In genomic region chr7:116119306-116119857, GRCm38 (mm10) we compare ENCODE assay signal across 24 mouse cellular contexts.
"Had no signal": no experiment of that assay in that cellular context is flagged by ENCODE, and none has a peak within 500 bp of the region (broad histone marks: within the 10 kb centered on the region; RNA-seq: fewer than 3 reads in every experiment).

No protein-coding gene starts in this region.

- DNase-seq: kidney, adult 18-20 months; kidney, adult 9 months; kidney, postnatal 14 days; layer of hippocampus, adult 9-11 months; liver, postnatal 0 days; lung, postnatal 36 days; right cerebral cortex, adult 18-20 months; right cerebral cortex, postnatal 14 days; right cerebral cortex, postnatal 4 days; thymus, adult 2 months; thymus, postnatal 14 days; thymus, postnatal 4 days had no signal

- ATAC-seq: intestine, embryonic 16.5 days; liver, postnatal 0 days; lung, postnatal 0 days; midbrain, embryonic 15.5 days had no signal

- H3K9me3 ChIP-seq: limb, embryonic 12.5 days; limb, embryonic 15.5 days; midbrain, embryonic 12.5 days; midbrain, embryonic 15.5 days; neural tube, embryonic 12.5 days; neural tube, embryonic 15.5 days had no signal

- H3K9ac ChIP-seq: limb, embryonic 12.5 days; limb, embryonic 15.5 days; liver, embryonic 14.5 days; liver, postnatal 0 days; midbrain, embryonic 12.5 days; midbrain, embryonic 15.5 days; neural tube, embryonic 12.5 days; neural tube, embryonic 15.5 days had no signal

- H3K27ac ChIP-seq: layer of hippocampus, adult 2 months; limb, embryonic 12.5 days; limb, embryonic 15.5 days; liver, embryonic 14.5 days; midbrain, embryonic 12.5 days; midbrain, embryonic 15.5 days; neural tube, embryonic 12.5 days; neural tube, embryonic 15.5 days had no signal

- H3K4me2 ChIP-seq: limb, embryonic 12.5 days; limb, embryonic 15.5 days; liver, embryonic 11.5 days; midbrain, embryonic 12.5 days; midbrain, embryonic 15.5 days; neural tube, embryonic 12.5 days; neural tube, embryonic 15.5 days had no signal

- H3K36me3 ChIP-seq: limb, embryonic 12.5 days; limb, embryonic 15.5 days; midbrain, embryonic 12.5 days; midbrain, embryonic 15.5 days; neural tube, embryonic 12.5 days; neural tube, embryonic 15.5 days had no signal

- H3K4me3 ChIP-seq: layer of hippocampus, adult 2 months; limb, embryonic 12.5 days; limb, embryonic 15.5 days; megakaryocyte, embryonic 14.5 days; midbrain, embryonic 12.5 days; midbrain, embryonic 15.5 days; neural tube, embryonic 12.5 days; neural tube, embryonic 15.5 days had no signal

- H3K27me3 ChIP-seq: limb, embryonic 12.5 days; limb, embryonic 15.5 days; midbrain, embryonic 12.5 days; midbrain, embryonic 15.5 days; neural tube, embryonic 12.5 days; neural tube, embryonic 15.5 days had no signal
